Mouse (Mus musculus) cerebellum, adult 2 months (tissue): ENCODE results near the gene Mroh9.

Experiments used
- CTCF ChIP-seq: fragments of 200-500 bp; IDR thresholded peaks from 2 replicates; pipeline ENCODE4 v1.5.1; 2011; ENCODE audit warnings: low read depth, mild to moderate bottlenecking, control low read depth, low read length, moderate library complexity, borderline replicate concordance; ENCODE audit not compliant: insufficient read depth
- POLR2A ChIP-seq: fragments of 200-500 bp; IDR thresholded peaks from 2 replicates; pipeline ENCODE4 v1.6.1; 2011; ENCODE audit warnings: low read length, control low read depth, borderline replicate concordance; ENCODE audit not compliant: insufficient read depth

DNA sequence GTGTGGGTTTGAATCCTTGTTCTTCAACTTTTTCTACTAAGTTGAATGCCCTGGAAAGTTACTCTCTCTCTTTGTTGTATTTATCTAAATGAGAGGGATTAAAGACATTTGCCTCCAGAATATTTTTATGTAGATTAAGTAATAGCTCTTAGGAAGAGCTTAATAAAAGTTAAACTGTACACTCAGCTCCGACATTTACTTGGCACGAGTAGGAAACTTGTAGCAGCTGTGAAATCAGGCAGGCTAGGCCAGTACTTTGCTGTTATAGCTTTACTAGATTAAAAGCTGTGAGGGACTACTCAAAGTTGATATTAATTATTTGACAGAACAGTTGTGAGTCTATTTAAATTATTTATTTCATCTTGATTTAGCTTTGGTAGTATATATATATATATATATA, 82.0 kb downstream of the Mroh9 start:
- no peak for TF ChIP-seq POLR2A
- TF ChIP-seq CTCF, result no peak
